Mouse (Mus musculus): ENCODE results near the gene Taf1b. TPM values are rescaled to one million over a fixed set of nuclear protein-coding genes. Genes with fewer than 3 reads are reported as not detected.

Gene Taf1b
- polyA plus RNA-seq (2012; rRNA removed) = 6.8 and 12.0 TPM in 2 replicates

DNA sequence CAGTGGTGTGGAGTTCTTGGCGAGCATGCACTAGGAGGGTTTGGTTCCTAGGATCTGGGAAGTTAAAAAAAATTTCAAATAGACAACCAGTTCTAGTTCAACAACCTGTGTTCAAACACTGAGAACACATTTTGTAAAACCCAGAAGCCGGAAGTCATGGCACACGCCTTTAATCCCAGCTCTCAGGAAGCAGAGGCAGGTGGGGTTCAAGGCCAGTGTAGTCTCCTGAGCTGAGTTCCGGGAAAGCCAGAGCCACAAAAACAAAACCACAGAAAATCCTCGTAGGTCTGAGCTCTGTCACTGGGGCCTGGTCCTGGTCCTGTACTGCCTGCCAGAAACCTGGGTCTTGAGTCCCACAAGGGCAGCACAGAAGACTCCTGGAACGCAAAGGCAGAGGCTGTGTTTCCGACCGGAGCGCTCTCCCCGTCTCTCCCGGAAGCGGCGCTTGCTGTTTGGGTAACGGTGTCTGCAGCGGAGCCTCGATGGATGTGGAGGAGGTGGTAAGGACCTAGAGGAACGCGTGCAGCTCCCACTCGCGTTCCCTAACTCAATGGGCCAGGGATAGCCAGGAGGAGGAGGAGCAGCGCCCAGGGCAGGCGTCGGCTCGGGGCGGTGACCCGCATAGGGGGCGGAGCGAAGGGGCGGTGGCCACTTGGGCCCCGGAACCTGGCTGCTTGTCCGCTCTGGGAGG lies at the start of gene Taf1b:
TSS of gene Taf1b (plus strand) at position 210 of the 691 bp plus-strand sequence.

DNA sequence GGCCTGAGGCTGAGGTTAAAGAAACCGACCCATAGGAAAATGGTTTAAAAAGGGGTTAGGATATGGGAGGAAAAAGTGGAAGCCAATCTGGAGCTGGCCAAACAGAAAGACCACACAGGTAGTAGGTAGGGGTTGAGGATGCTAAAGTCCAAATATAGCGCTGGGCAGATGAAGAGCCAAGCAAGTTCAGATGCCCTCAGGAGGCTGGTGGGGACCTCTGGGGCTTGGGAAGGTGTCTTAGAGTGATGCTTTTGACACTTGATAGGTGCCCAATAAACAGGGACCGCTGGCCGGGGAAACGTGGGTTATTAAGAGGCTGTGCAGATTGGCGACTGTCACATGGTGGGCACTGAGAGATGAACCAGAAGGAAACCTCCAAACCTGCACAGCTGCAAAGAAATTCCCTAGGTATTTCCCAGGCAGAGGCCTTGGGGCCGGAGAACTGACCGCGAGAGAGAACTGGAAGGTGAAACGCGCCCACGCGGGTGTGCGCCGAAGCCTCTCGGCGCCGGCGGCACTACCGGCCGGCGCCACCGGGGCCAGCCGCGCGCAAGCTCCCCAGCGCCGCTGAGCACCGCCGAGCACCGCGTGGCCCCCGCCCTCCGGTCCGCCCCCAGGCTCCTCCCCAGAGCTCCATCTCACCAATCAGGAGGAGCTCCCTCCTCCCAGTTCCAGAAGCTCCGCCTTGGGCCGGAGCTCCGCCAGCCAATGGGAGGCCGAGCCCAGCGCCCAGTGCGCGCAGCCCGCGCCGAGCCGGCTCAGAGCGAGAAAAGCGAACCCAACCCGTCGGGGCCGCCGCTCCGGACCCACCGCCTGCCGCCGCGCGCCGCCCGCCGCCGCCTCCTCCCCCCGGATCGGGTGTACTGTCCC lies 73.6 kb downstream of the Taf1b start, which contains the start of gene Grhl1:
TSS of gene Grhl1 (plus strand) at position 761 of the 870 bp plus-strand sequence.

Other genes with a start within 250 kb of the Taf1b start
- 0.97 and 1.0 TPM in 2 replicates for gene Grhl1, start 73.9 kb downstream of the Taf1b start, polyA plus RNA-seq (2012; rRNA removed)
- gene Klf11, start 152.9 kb downstream of the Taf1b start, polyA plus RNA-seq (2012; rRNA removed) = 22.8 and 29.9 TPM in 2 replicates
- gene Cys1, start 183.5 kb downstream of the Taf1b start, polyA plus RNA-seq (2012; rRNA removed) = 10.4 and 11.2 TPM in 2 replicates
- gene Rrm2, start 209.9 kb downstream of the Taf1b start, polyA plus RNA-seq (2012; rRNA removed) = 6.6 and 9.0 TPM in 2 replicates

Measured in ovary, adult 2 months (tissue).